Mouse (Mus musculus) embryonic fibroblast, embryonic 13.5 days (primary cell): ENCODE measurements around the gene Sh2d1b1.

ENCODE experiments used
- CTCF ChIP-seq: IDR thresholded peaks from 2 replicates; pipeline ENCODE4 v1.5.1; 2011; ENCODE audit warnings: mild to moderate bottlenecking, control low read depth, low read length, moderate library complexity, borderline replicate concordance; ENCODE audit not compliant: insufficient read depth
- POLR2A ChIP-seq: IDR thresholded peaks from 2 replicates; pipeline ENCODE4 v1.6.1; 2011; ENCODE audit warnings: low read depth, mild to moderate bottlenecking, control low read depth, low read length, moderate library complexity

- TF ChIP-seq CTCF, result no peak
- TF ChIP-seq POLR2A, result no peak
Measured at GRCm38 (mm10) chr1:170245016-170245415, 32.1 kb upstream of the Sh2d1b1 start.
